Mouse (Mus musculus): ENCODE results near the gene Trim67. TPM values are rescaled to one million over a fixed set of nuclear protein-coding genes. Genes with fewer than 3 reads are reported as not detected.

Trim67 gene
- polyA plus RNA-seq, 1 experiment from 2014 or later, result 0.23 TPM

- no peak overlapping the region for H3K27ac ChIP-seq (replicated peaks)
- 73% methylated on average over 13 of the region's 13 CpGs for WGBS
- TF ChIP-seq EP300 (optimal IDR thresholded peaks at IDR 0.05) (no peak), CTCF (IDR thresholded peaks at IDR 0.05; ENCODE audit: low read depth) (no peak)
- no peak for DNase-seq (ENCODE audit: low spot score)
- no peak overlapping the region for H3K4me2 ChIP-seq (replicated peaks; ENCODE audit: low read depth)
- H3K9ac ChIP-seq (ENCODE audit: low read length), result no peak overlapping the region
- H3K36me3 ChIP-seq (ENCODE audit: control insufficient read depth, insufficient read depth, low read length), result no peaks in the 10 kb centered on the region
- no peaks in the 10 kb centered on the region for H3K9me3 ChIP-seq (ENCODE audit: control insufficient read depth, low read length)
- no peak overlapping the region for H3K4me3 ChIP-seq (ENCODE audit: low read depth, low read length)
- no peaks in the 10 kb centered on the region for H3K4me1 ChIP-seq (replicated peaks; ENCODE audit: control insufficient read depth, insufficient read depth)
- H3K27me3 ChIP-seq (ENCODE audit: control insufficient read depth, insufficient read depth, low read length), result no peaks in the 10 kb centered on the region
- ATAC-seq (ENCODE audit: low FRiP score, low TSS enrichment), result no peak
Measured at GRCm38 (mm10) chr8:124830050-124830449, 37.2 kb downstream of the Trim67 start.

- no peaks in the 10 kb centered on the region for H3K4me1 ChIP-seq (replicated peaks; ENCODE audit: control insufficient read depth, insufficient read depth)
- H3K27ac ChIP-seq (replicated peaks), result no peak overlapping the region
- no peak overlapping the region for H3K4me2 ChIP-seq (replicated peaks; ENCODE audit: low read depth)
- no peak overlapping the region for H3K9ac ChIP-seq (ENCODE audit: low read length)
- H3K27me3 ChIP-seq (ENCODE audit: control insufficient read depth, insufficient read depth, low read length), result no peaks in the 10 kb centered on the region
- 75% methylated on average over 6 of the region's 6 CpGs for WGBS
- no peak for DNase-seq (ENCODE audit: low spot score)
- H3K9me3 ChIP-seq (ENCODE audit: control insufficient read depth, low read length), result no peaks in the 10 kb centered on the region
- H3K36me3 ChIP-seq (ENCODE audit: control insufficient read depth, insufficient read depth, low read length), result no peaks in the 10 kb centered on the region
- ATAC-seq (ENCODE audit: low FRiP score, low TSS enrichment), result no peak
- TF ChIP-seq EP300 (optimal IDR thresholded peaks at IDR 0.05) (no peak), CTCF (IDR thresholded peaks at IDR 0.05; ENCODE audit: low read depth) (no peak)
- H3K4me3 ChIP-seq (ENCODE audit: low read depth, low read length), result no peak overlapping the region
Measured at GRCm38 (mm10) chr8:124831531-124831930, 38.6 kb downstream of the Trim67 start.

GRCm38 (mm10) chr8:124831941-124832340 lies 39.0 kb downstream of the Trim67 start:
- Histone ChIP-seq H3K27ac (replicated peaks) (no peak overlapping the region), H3K27me3 (ENCODE audit: control insufficient read depth, insufficient read depth, low read length) (no peaks in the 10 kb centered on the region), H3K9me3 (ENCODE audit: control insufficient read depth, low read length) (no peaks in the 10 kb centered on the region), H3K36me3 (ENCODE audit: control insufficient read depth, insufficient read depth, low read length) (no peaks in the 10 kb centered on the region), H3K4me1 (replicated peaks; ENCODE audit: control insufficient read depth, insufficient read depth) (no peaks in the 10 kb centered on the region), H3K4me3 (ENCODE audit: low read depth, low read length) (no peak overlapping the region), H3K4me2 (replicated peaks; ENCODE audit: low read depth) (no peak overlapping the region), H3K9ac (ENCODE audit: low read length) (no peak overlapping the region)
- no peak for DNase-seq (ENCODE audit: low spot score)
- TF ChIP-seq CTCF (IDR thresholded peaks at IDR 0.05; ENCODE audit: low read depth) (no peak), EP300 (optimal IDR thresholded peaks at IDR 0.05) (no peak)
- 87% methylated on average over 6 of the region's 6 CpGs for WGBS
- ATAC-seq (ENCODE audit: low FRiP score, low TSS enrichment), result no peak

GRCm38 (mm10) chr8:124833430-124834205 lies 40.7 kb downstream of the Trim67 start:
- WGBS, result 29% methylated on average over 15 of the region's 15 CpGs
- Histone ChIP-seq H3K9ac (ENCODE audit: low read length) (0 out of 2 replicates have a peak overlapping the region, but pooled peaks have one; percentile 14), H3K4me2 (replicated peaks; ENCODE audit: low read depth) (peak overlapping the region; percentile 35), H3K9me3 (ENCODE audit: control insufficient read depth, low read length) (no peaks in the 10 kb centered on the region), H3K36me3 (ENCODE audit: control insufficient read depth, insufficient read depth, low read length) (no peaks in the 10 kb centered on the region), H3K27me3 (ENCODE audit: control insufficient read depth, insufficient read depth, low read length) (no peaks in the 10 kb centered on the region), H3K4me1 (replicated peaks; ENCODE audit: control insufficient read depth, insufficient read depth) (no peaks in the 10 kb centered on the region), H3K27ac (replicated peaks) (no peak overlapping the region), H3K4me3 (ENCODE audit: low read depth, low read length) (peak overlapping the region; percentile 0; the same call in 1 of the 2 replicates)
- no peak for DNase-seq (ENCODE audit: low spot score)
- TF ChIP-seq EP300 (optimal IDR thresholded peaks at IDR 0.05) (no peak), CTCF (IDR thresholded peaks at IDR 0.05; ENCODE audit: low read depth) (no peak)
- ATAC-seq (ENCODE audit: low FRiP score, low TSS enrichment), result no peak

GRCm38 (mm10) chr8:124835848-124836247 lies 43.0 kb downstream of the Trim67 start:
- H3K36me3 ChIP-seq (ENCODE audit: control insufficient read depth, insufficient read depth, low read length), result peaks cover 13% of the 10 kb centered on the region
- H3K4me2 ChIP-seq (replicated peaks; ENCODE audit: low read depth), result no peak overlapping the region
- DNase-seq (ENCODE audit: low spot score) (no peak), ATAC-seq (ENCODE audit: low FRiP score, low TSS enrichment) (no peak)
- H3K4me3 ChIP-seq (ENCODE audit: low read depth, low read length), result no peak overlapping the region
- H3K9ac ChIP-seq (ENCODE audit: low read length), result no peak overlapping the region
- TF ChIP-seq EP300 (optimal IDR thresholded peaks at IDR 0.05), result no peak
- no peak for TF ChIP-seq CTCF (IDR thresholded peaks at IDR 0.05; ENCODE audit: low read depth)
- no peaks in the 10 kb centered on the region for H3K4me1 ChIP-seq (replicated peaks; ENCODE audit: control insufficient read depth, insufficient read depth)
- H3K27ac ChIP-seq (replicated peaks), result no peak overlapping the region
- no peaks in the 10 kb centered on the region for H3K27me3 ChIP-seq (ENCODE audit: control insufficient read depth, insufficient read depth, low read length)
- H3K9me3 ChIP-seq (ENCODE audit: control insufficient read depth, low read length), result no peaks in the 10 kb centered on the region

GRCm38 (mm10) chr8:124836273-124836672 lies 43.4 kb downstream of the Trim67 start:
- H3K9ac ChIP-seq (ENCODE audit: low read length), result no peak overlapping the region
- H3K9me3 ChIP-seq (ENCODE audit: control insufficient read depth, low read length), result no peaks in the 10 kb centered on the region
- no peak for DNase-seq (ENCODE audit: low spot score)
- no peak overlapping the region for H3K4me2 ChIP-seq (replicated peaks; ENCODE audit: low read depth)
- 86% methylated on average over 7 of the region's 7 CpGs for WGBS
- ATAC-seq (ENCODE audit: low FRiP score, low TSS enrichment), result no peak
- H3K4me1 ChIP-seq (replicated peaks; ENCODE audit: control insufficient read depth, insufficient read depth), result no peaks in the 10 kb centered on the region
- peaks cover 13% of the 10 kb centered on the region for H3K36me3 ChIP-seq (ENCODE audit: control insufficient read depth, insufficient read depth, low read length)
- H3K4me3 ChIP-seq (ENCODE audit: low read depth, low read length), result no peak overlapping the region
- no peak overlapping the region for H3K27ac ChIP-seq (replicated peaks)
- TF ChIP-seq CTCF (IDR thresholded peaks at IDR 0.05; ENCODE audit: low read depth) (no peak), EP300 (optimal IDR thresholded peaks at IDR 0.05) (no peak)
- no peaks in the 10 kb centered on the region for H3K27me3 ChIP-seq (ENCODE audit: control insufficient read depth, insufficient read depth, low read length)
